Mouse (Mus musculus) left cerebral cortex, adult 9 months (tissue): Measurements from ENCODE around the gene Denr.

ENCODE experiments used
- DNase-seq, 2 experiments: peaks; one replicate each; pipeline ENCODE4 v3.0.0; 2022; ENCODE audit warnings: low spot score in 2 of 2

Gene Denr

GRCm38 (mm10) chr5:123969216-123969615 is 62.2 kb downstream of the Denr start:
- no peak for DNase-seq

GRCm38 (mm10) chr5:123970576-123970975 is 63.6 kb downstream of the Denr start:
- DNase-seq, result no peak

- no peak for DNase-seq
Measured at GRCm38 (mm10) chr5:123972453-123972852, 65.5 kb downstream of the Denr start.

GRCm38 (mm10) chr5:123973299-123974178 is 66.6 kb downstream of the Denr start, which contains the start of gene Hip1r:
Gene Hip1r (plus strand): TSS chr5:123973628.
- DNase-seq, result peak in 1 of 2 experiments; percentile 56

- no peak for DNase-seq
Measured at GRCm38 (mm10) chr5:123974179-123974485, 67.2 kb downstream of the Denr start.

- no peak for DNase-seq
Measured at GRCm38 (mm10) chr5:123974616-123975111, 67.7 kb downstream of the Denr start.

- no peak for DNase-seq
Measured at GRCm38 (mm10) chr5:123975668-123976180, 68.7 kb downstream of the Denr start.

GRCm38 (mm10) chr5:123977231-123977630 is 70.3 kb downstream of the Denr start:
- DNase-seq, result no peak

GRCm38 (mm10) chr5:123978131-123978530 is 71.2 kb downstream of the Denr start:
- no peak for DNase-seq
